Mouse (Mus musculus) kidney, adult 2 months (tissue): Measurements from ENCODE around the gene Pip5k1b. TPM values are rescaled to one million over a fixed set of nuclear protein-coding genes. Genes with fewer than 3 reads are reported as not detected.
A peak's percentile ranks its signal among the peaks of the same experiment; 100 is the strongest.

ENCODE experiments used
- DNase-seq: peaks from one replicate; pipeline ENCODE4 v3.0.0; 2021
- H3K27ac ChIP-seq: fragments of 200-500 bp; 2 replicates; pipeline ENCODE4 v1.5.1; 2012; ENCODE audit warnings: low read depth, low read length, control low read depth, inconsistent platforms; ENCODE audit not compliant: insufficient read depth
- H3K27me3 ChIP-seq: fragments of 200-500 bp; replicated peaks from 2 replicates; pipeline ENCODE4 v1.6.1; 2012; ENCODE audit warnings: mild to moderate bottlenecking, moderate library complexity, low read length, inconsistent platforms; ENCODE audit not compliant: control insufficient read depth, insufficient read depth
- H3K36me3 ChIP-seq: fragments of 200-500 bp; 2 replicates; pipeline ENCODE4 v1.6.1; 2012; ENCODE audit warnings: mild to moderate bottlenecking, moderate library complexity, low read length, inconsistent platforms; ENCODE audit not compliant: control insufficient read depth, insufficient read depth
- H3K4me1 ChIP-seq: fragments of 200-500 bp; 2 replicates; pipeline ENCODE4 v1.6.1; 2011; ENCODE audit warnings: low read length; ENCODE audit not compliant: control insufficient read depth, insufficient read depth
- H3K4me3 ChIP-seq: fragments of 200-500 bp; 2 replicates; pipeline ENCODE4 v1.5.1; 2011; ENCODE audit warnings: mild to moderate bottlenecking, low read depth, low read length, control low read depth; ENCODE audit not compliant: insufficient read depth
- CTCF ChIP-seq: fragments of 200-500 bp; conservative IDR thresholded peaks from 2 replicates; pipeline ENCODE4 v1.5.1; 2011; ENCODE audit warnings: low read depth, mild to moderate bottlenecking, control low read depth, low read length, moderate library complexity, mixed read lengths; ENCODE audit not compliant: insufficient read depth, insufficient read length
- POLR2A ChIP-seq: fragments of 200-500 bp; IDR thresholded peaks from one replicate; pipeline ENCODE4 v1.6.1; 2011; ENCODE audit warnings: low read depth, low read length, control low read depth
- WGBS: fragments of 180-500 bp; shearing (Covaris S2); methylation state at CpG from one replicate; pipeline ENCODE4 v1.1.7; 2018; 5-methylcytosine and 5-hydroxymethylcytosine counted together
- polyA plus RNA-seq: library from polyadenylated mRNA; depleted of rRNA; stranded (reverse); fragments of >200 nt; gene quantifications from 2 replicates; pipeline ENCODE4 v1.2.3, GENCODE M21; 2012

The Pip5k1b gene
- polyA plus RNA-seq, 1 experiment: 3.7 TPM

DNA sequence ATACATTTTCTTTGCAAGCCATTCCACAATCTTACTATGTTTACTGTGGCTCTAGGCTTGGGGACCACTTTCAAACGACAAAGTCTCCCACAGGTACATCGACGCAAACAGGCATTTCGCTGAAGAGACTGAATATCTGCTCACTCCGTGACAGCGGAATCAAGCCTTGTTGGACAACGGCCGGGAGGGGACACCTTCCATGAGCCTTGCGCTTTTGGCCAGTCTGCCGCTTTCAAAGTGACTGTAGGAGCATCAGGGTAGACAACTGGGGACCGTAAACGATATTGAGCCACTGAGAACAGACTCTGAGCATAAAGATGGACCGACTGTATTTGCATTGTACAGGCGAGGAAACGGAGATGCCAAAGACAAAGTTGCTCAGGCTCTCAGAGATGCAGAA is 276.8 kb downstream of the Pip5k1b start:
- TF ChIP-seq CTCF (no peak), POLR2A (no peak)
- H3K36me3 ChIP-seq: no peaks in the 10 kb centered on the region
- H3K4me1 ChIP-seq: no peaks in the 10 kb centered on the region
- no peak overlapping the region for H3K27ac ChIP-seq
- no peaks in the 10 kb centered on the region for H3K27me3 ChIP-seq
- DNase-seq: no peak
- WGBS: 86% methylated on average over 15 of the region's 15 CpGs
- no peak overlapping the region for H3K4me3 ChIP-seq

DNA sequence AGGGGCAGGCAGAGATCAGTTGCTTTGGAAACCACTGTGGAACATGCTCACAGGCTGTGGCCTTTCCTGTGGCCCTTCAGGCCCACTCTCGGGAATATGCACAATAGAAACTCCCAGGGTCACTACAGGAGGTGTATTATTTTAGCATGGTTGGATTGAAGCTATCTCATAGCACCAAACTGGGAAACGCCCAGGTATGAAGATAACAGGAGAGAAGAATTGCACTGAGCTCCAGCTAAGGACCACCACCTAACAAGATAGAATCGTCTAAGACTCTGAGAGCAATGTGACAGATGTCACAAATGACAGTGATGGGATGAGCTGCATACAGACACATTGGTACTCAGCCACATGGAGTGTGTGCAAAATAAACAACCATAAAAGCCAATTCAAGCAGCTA is 281.4 kb downstream of the Pip5k1b start:
- DNase-seq: no peak

GRCm38 (mm10) chr19:24271746-24272426 is 283.8 kb downstream of the Pip5k1b start:
- Histone ChIP-seq H3K4me1 (peaks cover 26% of the 10 kb centered on the region), H3K27me3 (no peaks in the 10 kb centered on the region), H3K4me3 (no peak overlapping the region), H3K27ac (no peak overlapping the region), H3K36me3 (no peaks in the 10 kb centered on the region)
- 40% methylated on average over 16 of the region's 16 CpGs for WGBS
- DNase-seq: peak; percentile 94
- TF ChIP-seq POLR2A: no peak
- TF ChIP-seq CTCF: peak; percentile 97

More for the DNA sequence above, 281.4 kb downstream of the Pip5k1b start:
- no peak overlapping the region for H3K27ac ChIP-seq
- H3K27me3 ChIP-seq: no peaks in the 10 kb centered on the region
- TF ChIP-seq CTCF (no peak), POLR2A (no peak)
- WGBS: 86% methylated on average over 3 of the region's 3 CpGs
- H3K4me1 ChIP-seq: peaks cover 16% of the 10 kb centered on the region
- H3K36me3 ChIP-seq: no peaks in the 10 kb centered on the region
- H3K4me3 ChIP-seq: no peak overlapping the region

DNA sequence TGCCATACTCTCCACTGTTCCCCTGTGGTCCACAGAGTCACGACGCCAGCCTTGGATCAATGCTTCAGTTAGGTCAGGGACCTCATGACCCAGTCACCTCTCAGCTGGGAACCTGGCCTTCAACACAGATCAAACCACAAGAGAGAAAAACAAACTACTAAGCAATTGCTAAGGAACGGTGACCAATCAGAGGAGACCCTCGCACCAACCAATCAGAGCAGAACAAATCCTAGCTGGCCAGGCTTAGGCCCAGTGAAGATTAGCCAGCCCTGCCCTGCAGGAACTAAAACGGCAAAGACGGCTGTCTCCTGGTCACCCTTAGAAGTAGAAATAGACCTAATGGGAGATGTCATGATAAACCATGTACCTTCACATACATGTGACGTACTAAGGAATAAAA is 284.3 kb downstream of the Pip5k1b start:
- WGBS: 26% methylated on average over 7 of the region's 7 CpGs

DNA sequence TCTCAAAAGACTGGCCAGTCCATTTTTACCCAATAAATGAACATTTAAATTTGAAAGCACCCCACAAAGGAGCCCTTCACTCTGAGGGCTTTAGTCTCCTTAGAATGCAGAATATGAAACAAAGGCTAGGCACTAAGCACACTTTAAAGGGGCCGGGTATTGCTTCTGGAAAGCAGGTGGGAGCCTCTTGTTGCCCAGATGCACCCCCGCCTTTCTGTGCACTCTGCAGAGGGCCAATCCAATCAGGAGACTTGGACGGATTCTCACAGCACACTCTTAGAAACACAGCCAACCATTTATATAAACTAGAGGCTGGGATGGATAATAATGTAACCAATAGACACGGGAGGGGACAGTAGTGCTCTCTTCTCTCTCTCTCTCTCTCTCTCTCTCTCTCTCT is 287.1 kb downstream of the Pip5k1b start:
- WGBS: 72% methylated on average over 4 of the region's 4 CpGs
- H3K27ac ChIP-seq: no peak overlapping the region
- TF ChIP-seq POLR2A (no peak), CTCF (no peak)

More for the DNA sequence above, 284.3 kb downstream of the Pip5k1b start:
- Histone ChIP-seq H3K27ac (peak overlapping the region; percentile 51), H3K27me3 (no peaks in the 10 kb centered on the region), H3K36me3 (no peaks in the 10 kb centered on the region), H3K4me1 (peaks cover 29% of the 10 kb centered on the region), H3K4me3 (no peak overlapping the region)
- DNase-seq: peak; percentile 90
- no peak for TF ChIP-seq POLR2A
- TF ChIP-seq CTCF: no peak

GRCm38 (mm10) chr19:24266046-24266830 is 289.4 kb downstream of the Pip5k1b start:
- H3K4me1 ChIP-seq: peaks cover 35% of the 10 kb centered on the region
- no peaks in the 10 kb centered on the region for H3K36me3 ChIP-seq
- TF ChIP-seq POLR2A: no peak
- TF ChIP-seq CTCF: no peak
- H3K27me3 ChIP-seq: no peaks in the 10 kb centered on the region
- peak overlapping the region; percentile 99 for H3K27ac ChIP-seq
- H3K4me3 ChIP-seq: peak overlapping the region; percentile 20; the same call in 1 of the 2 replicates
- DNase-seq: peak; percentile 87
- WGBS: 53% methylated on average over 7 of the region's 7 CpGs

More for the DNA sequence above, 287.1 kb downstream of the Pip5k1b start:
- no peaks in the 10 kb centered on the region for H3K36me3 ChIP-seq
- H3K4me1 ChIP-seq: peaks cover 39% of the 10 kb centered on the region
- no peak for DNase-seq
- H3K4me3 ChIP-seq: no peak overlapping the region
- no peaks in the 10 kb centered on the region for H3K27me3 ChIP-seq

- no peaks in the 10 kb centered on the region for H3K27me3 ChIP-seq
- WGBS: 19% methylated on average over 7 of the region's 7 CpGs
- H3K4me3 ChIP-seq: no peak overlapping the region
- TF ChIP-seq CTCF (peak; percentile 88), POLR2A (no peak)
- H3K27ac ChIP-seq: no peak overlapping the region
- no peaks in the 10 kb centered on the region for H3K36me3 ChIP-seq
- peak; percentile 92 for DNase-seq
- H3K4me1 ChIP-seq: peaks cover 24% of the 10 kb centered on the region
These were observed 290.7 kb downstream of the Pip5k1b start for GRCm38 (mm10) chr19:24264991-24265390.
